Mouse (Mus musculus) WW6 (cell line): ENCODE measurements around the gene Tmem189.

Experiments used
- DNase-seq: peaks from one replicate; pipeline ENCODE4 v3.0.0-alpha.2; 2013; ENCODE audit warnings: low read depth, low spot score

Gene Tmem189

DNA sequence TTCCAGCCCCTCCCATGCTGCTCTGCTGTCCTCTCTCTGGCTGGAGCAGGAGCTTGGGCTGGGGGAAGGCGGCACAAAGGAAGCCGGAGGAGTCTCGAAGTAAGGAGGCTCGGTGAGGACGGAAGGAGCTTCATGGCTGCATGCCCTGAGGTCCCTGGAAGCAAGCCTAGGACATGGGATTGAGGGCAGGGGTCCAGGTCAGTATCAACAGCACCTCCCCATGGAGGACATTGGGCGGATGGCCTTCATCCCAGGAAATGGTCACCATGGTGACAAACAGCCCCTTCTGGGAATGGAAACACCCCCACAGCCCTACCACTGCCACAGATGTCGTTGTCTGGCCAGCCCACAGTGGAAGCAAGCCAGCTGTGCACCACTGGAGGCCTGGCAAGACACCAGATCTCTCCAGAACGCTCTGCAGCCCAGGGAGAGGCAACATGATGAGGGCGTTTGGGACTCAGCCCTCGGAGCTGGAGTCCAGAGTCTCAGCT lies 95.1 kb downstream of the Tmem189 start:
- no peak for DNase-seq

DNA sequence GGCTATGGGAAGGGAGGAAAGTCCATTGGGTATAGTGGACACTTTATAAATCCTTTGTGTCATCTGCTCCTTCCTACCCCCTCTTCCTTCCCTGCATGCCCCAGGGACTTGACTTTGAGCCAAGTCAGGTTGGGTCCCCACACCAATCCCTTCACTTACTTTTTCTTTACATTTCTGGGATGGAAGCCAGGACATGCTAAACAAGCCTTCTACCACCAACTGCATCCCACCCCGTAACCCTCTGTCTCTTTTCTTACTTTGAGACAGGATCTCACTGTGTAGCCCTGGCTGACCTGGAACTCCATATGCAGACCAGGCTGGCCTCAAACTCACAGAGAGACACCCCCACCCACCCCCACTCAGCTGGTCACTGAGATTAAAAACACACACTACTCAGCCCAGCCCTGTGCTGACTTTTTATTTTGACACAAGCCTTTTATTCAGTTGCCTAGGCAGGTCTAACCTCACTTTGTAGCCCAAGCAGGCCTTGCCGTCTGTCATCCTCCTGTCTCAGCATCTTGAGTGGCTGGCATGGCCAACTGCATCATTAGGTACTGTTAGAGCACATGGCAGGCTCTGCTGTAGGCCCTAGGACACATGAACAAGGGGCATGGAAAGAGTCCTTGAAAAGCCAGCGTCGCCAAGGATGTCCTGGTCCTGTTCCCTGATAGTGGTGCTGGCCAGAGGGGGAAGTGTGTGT lies 95.9 kb downstream of the Tmem189 start:
- no peak for DNase-seq
